26 mouse cellular contexts compared by ENCODE assay signal in the genomic region with DNA sequence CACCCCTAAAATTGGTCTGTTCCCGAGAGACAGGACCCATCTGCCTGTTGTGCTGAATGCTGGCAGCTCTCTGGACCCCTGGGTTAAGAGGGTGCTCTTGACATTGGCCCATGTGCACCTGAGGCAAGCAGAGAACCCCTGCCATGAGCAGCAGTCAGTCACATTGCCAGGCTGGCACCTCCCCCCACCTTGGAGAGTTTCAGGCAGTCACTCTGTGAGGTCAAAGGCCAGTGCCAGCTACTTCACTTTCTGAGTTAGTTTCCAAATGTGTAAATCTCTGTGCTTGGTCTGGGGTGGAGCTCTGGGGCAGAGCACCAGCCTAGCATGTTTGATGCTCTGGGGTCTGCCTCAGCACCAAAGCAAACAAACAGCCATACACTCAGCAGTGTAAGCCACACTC. TPM values are rescaled to one million over a fixed set of nuclear protein-coding genes. Genes with fewer than 3 reads are reported as not detected.
A peak's percentile ranks its signal among the peaks of the same experiment; 100 is the strongest.
DNase-seq lines count a peak whose midpoint lies in the region; ATAC-seq lines count a peak whose summit lies in the region.
"Had no signal": no experiment of that assay in that cellular context is flagged by ENCODE, and none has a peak within 500 bp of the region (broad histone marks: within the 10 kb centered on the region; RNA-seq: fewer than 3 reads in every experiment).

No protein-coding gene starts in this region.

- H3K9ac ChIP-seq in heart, embryonic 13.5 days: 0 out of 2 replicates have a peak overlapping the region, but pooled peaks have one; percentile 14
- no peak overlapping the region for H3K9ac ChIP-seq in heart, embryonic 11.5 days (ENCODE audit: low read depth, low read length)
- no peak overlapping the region for H3K9ac ChIP-seq in kidney, embryonic 14.5 days (ENCODE audit: low read depth, low read length)
- H3K9ac ChIP-seq: embryonic facial prominence, embryonic 13.5 days; forebrain, embryonic 12.5 days; hindbrain, embryonic 14.5 days; limb, embryonic 13.5 days; liver, embryonic 14.5 days; lung, embryonic 14.5 days; midbrain, embryonic 12.5 days had no signal

- ATAC-seq in heart, embryonic 13.5 days (ENCODE audit: extremely low read depth, insufficient number of reproducible peaks, low FRiP score, low TSS enrichment): no peak
- ATAC-seq in heart, embryonic 11.5 days (replicated peaks; ENCODE audit: insufficient number of reproducible peaks, low FRiP score, low TSS enrichment): no peak
- no peak for ATAC-seq in kidney, embryonic 14.5 days (ENCODE audit: low FRiP score, low TSS enrichment)
- ATAC-seq: CD4-positive, CD25-positive, alpha-beta regulatory T cell, adult 4 months had no signal

- peak; percentile 44 for DNase-seq in adrenal gland, postnatal 10 days
- DNase-seq in adrenal gland, postnatal 4 days (ENCODE audit: low spot score in 2 of 2): no peak
- DNase-seq in kidney, adult 8-10 months: peak; percentile 47 to 60
- peak; percentile 66 to 81 for DNase-seq in kidney, postnatal 25 days
- DNase-seq in frontal cortex, postnatal 36 days (ENCODE audit: low spot score in 2 of 2): no peak
- DNase-seq: adrenal gland, postnatal 25 days; cerebellum, adult 11-12 months; cerebellum, postnatal 36 days; embryo, embryonic 11 days; heart, postnatal 36 days; layer of hippocampus, postnatal 36 days; lung, embryonic 14.5 days; thymus, adult 2 months; thymus, postnatal 4 days had no signal

- H3K4me3 ChIP-seq in heart, embryonic 13.5 days: no peak overlapping the region
- H3K4me3 ChIP-seq in heart, embryonic 11.5 days (ENCODE audit: low read depth, low read length): no peak overlapping the region
- no peak overlapping the region for H3K4me3 ChIP-seq in kidney, embryonic 14.5 days (ENCODE audit: low read length)
- H3K4me3 ChIP-seq: embryonic facial prominence, embryonic 13.5 days; erythroblast, embryonic 14.5 days; forebrain, embryonic 12.5 days; layer of hippocampus, adult 2 months; limb, embryonic 13.5 days; midbrain, embryonic 12.5 days had no signal

- no peaks in the 10 kb centered on the region for H3K27me3 ChIP-seq in heart, embryonic 13.5 days (replicated peaks)
- no peaks in the 10 kb centered on the region for H3K27me3 ChIP-seq in heart, embryonic 11.5 days (ENCODE audit: control insufficient read depth, insufficient read depth, low read length)
- H3K27me3 ChIP-seq in kidney, embryonic 14.5 days (ENCODE audit: control insufficient read depth, insufficient read depth, low read length): no peaks in the 10 kb centered on the region
- H3K27me3 ChIP-seq: embryonic facial prominence, embryonic 13.5 days; forebrain, embryonic 12.5 days; limb, embryonic 13.5 days; midbrain, embryonic 12.5 days had no signal

- H3K36me3 ChIP-seq in heart, embryonic 13.5 days: no peaks in the 10 kb centered on the region; the same call in 1 of the 2 replicates
- no peaks in the 10 kb centered on the region for H3K36me3 ChIP-seq in heart, embryonic 11.5 days (ENCODE audit: control insufficient read depth, insufficient read depth, low read length)
- peaks cover 3% of the 10 kb centered on the region; the same call in 1 of the 2 replicates for H3K36me3 ChIP-seq in kidney, embryonic 14.5 days (ENCODE audit: control insufficient read depth, insufficient read depth, low read length)
- H3K36me3 ChIP-seq: forebrain, embryonic 12.5 days; midbrain, embryonic 12.5 days had no signal

- peak overlapping the region; percentile 99; the same call in 1 of the 2 replicates for H3K27ac ChIP-seq in heart, embryonic 13.5 days (replicated peaks)
- no peak overlapping the region for H3K27ac ChIP-seq in heart, embryonic 11.5 days (ENCODE audit: low read depth, low read length)
- H3K27ac ChIP-seq in kidney, embryonic 14.5 days (ENCODE audit: low read depth, low read length): no peak overlapping the region
- H3K27ac ChIP-seq: embryonic facial prominence, embryonic 13.5 days; forebrain, embryonic 12.5 days; hindbrain, embryonic 14.5 days; layer of hippocampus, adult 2 months; limb, embryonic 13.5 days; liver, embryonic 14.5 days; midbrain, embryonic 12.5 days had no signal

- H3K4me2 ChIP-seq in heart, embryonic 13.5 days: no peak overlapping the region
- H3K4me2 ChIP-seq in heart, embryonic 11.5 days: no peak overlapping the region
- no peak overlapping the region for H3K4me2 ChIP-seq in kidney, embryonic 14.5 days (replicated peaks; ENCODE audit: low read depth, low read length)
- H3K4me2 ChIP-seq: embryonic facial prominence, embryonic 13.5 days; forebrain, embryonic 12.5 days; hindbrain, embryonic 14.5 days; limb, embryonic 13.5 days; lung, embryonic 14.5 days; midbrain, embryonic 12.5 days had no signal

- H3K9me3 ChIP-seq in heart, embryonic 13.5 days: no peaks in the 10 kb centered on the region
- no peaks in the 10 kb centered on the region for H3K9me3 ChIP-seq in heart, embryonic 11.5 days (replicated peaks; ENCODE audit: control insufficient read depth, low read length)
- no peaks in the 10 kb centered on the region for H3K9me3 ChIP-seq in kidney, embryonic 14.5 days (ENCODE audit: control insufficient read depth, low read length)
- H3K9me3 ChIP-seq: embryonic facial prominence, embryonic 13.5 days; forebrain, embryonic 12.5 days; limb, embryonic 13.5 days; midbrain, embryonic 12.5 days had no signal

- 60% methylated on average over 1 of the region's 1 CpGs for WGBS in heart, embryonic 13.5 days
- 79% methylated on average over 1 of the region's 1 CpGs for WGBS in heart, embryonic 11.5 days (ENCODE audit: insufficient replicate concordance)
- 95% methylated on average over 1 of the region's 1 CpGs for WGBS in kidney, embryonic 14.5 days

- H3K4me1 ChIP-seq in heart, embryonic 13.5 days: peaks cover 42% of the 10 kb centered on the region
- peaks cover 30% of the 10 kb centered on the region for H3K4me1 ChIP-seq in heart, embryonic 11.5 days (ENCODE audit: control insufficient read depth, insufficient read depth, low read length)
- peaks cover 7% of the 10 kb centered on the region; the same call in 1 of the 2 replicates for H3K4me1 ChIP-seq in kidney, embryonic 14.5 days (ENCODE audit: control insufficient read depth, insufficient read depth, low read length)

RNA-seq across cellular contexts. Expression of a gene that starts 24.5 kb away (rescaled TPM):
- 10 to 100 TPM; 68.0 to 72.9 TPM for total RNA-seq in adrenal gland, postnatal 10 days (2021)
- 100 to 1,000 TPM; 110 to 111 TPM for total RNA-seq in adrenal gland, postnatal 4 days (2021)
- 59.6 and 60.8 TPM in 2 replicates for polyA plus RNA-seq in heart, embryonic 13.5 days (2015; fragmentation: Nextera tagmentation; extraction: Ambion mirVana)
- polyA plus RNA-seq in heart, embryonic 11.5 days (2014; fragmentation: Nextera tagmentation; extraction: Ambion mirVana): 51.0 and 74.8 TPM in 2 replicates
- 40.2 and 85.6 TPM in 2 replicates for polyA plus RNA-seq in kidney, embryonic 14.5 days (2014; fragmentation: Nextera tagmentation; extraction: Ambion mirVana)

Comparison
In these comparisons a context has a peak if more than half of its experiments do, and no peak if none do; other contexts are left out.
1. DNase-seq: peak in adrenal gland, postnatal 10 days (single experiment), kidney, adult 8-10 months (2 of 2) and kidney, postnatal 25 days (2 of 2); none in adrenal gland, postnatal 4 days (0 of 2) and frontal cortex, postnatal 36 days (0 of 2).